Mouse (Mus musculus) mouse embryonic stem cell (cell line): ENCODE data around the gene Ap3s2.

Experiments
- in situ Hi-C, 2 experiments: fragments of 300-500 bp; cut with MboI; formaldehyde crosslinking; loops; 1 replicate in 1 of 2; 3 replicates in 1 of 2; pipeline ENCODE4 v1.14.3; 2019 to 2020; ENCODE audit warnings: low sequenced_read_pairs in 2 of 2, low pct_unique_long_range_greater_than_20kb in 1 of 2, mixed read lengths in 1 of 2; ENCODE audit not compliant: unreplicated experiment in 1 of 2

Gene Ap3s2

DNA sequence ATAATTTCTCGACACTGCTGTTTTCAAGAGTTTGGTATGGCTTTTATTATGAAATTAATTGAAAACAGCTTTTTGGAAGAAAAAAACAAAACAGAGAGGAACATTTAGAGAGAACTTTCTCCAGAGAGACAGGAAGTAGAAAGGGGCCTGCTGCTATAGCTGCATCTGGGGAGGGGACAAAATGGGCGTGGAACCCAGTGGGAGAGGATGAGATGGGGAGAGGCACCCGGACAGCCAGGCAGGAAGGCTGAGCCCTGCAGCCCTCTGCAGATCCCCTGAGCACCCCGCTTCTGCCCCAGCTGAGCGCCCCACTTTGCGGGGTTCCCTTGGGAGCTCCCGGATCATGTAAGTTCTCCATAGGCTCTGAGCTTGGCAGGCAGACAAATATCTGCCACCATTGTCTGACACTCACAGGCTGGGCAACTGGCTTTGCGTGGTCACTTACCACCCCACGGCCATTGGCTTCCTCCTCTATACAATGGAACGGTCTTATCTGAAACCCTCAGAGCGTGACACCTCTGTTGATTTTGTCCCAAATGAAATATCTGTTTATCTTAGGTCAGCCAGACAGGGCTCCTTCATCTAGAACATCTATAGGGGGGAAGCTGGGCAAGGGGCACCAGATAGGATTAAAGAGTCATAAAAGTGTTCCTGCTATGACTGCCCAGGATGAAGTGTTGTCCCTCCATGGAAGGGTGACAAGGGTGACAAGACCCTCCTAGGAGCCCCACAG is 62.1 kb downstream of the Ap3s2 start:
- in situ Hi-C loops, result no loop called here

DNA sequence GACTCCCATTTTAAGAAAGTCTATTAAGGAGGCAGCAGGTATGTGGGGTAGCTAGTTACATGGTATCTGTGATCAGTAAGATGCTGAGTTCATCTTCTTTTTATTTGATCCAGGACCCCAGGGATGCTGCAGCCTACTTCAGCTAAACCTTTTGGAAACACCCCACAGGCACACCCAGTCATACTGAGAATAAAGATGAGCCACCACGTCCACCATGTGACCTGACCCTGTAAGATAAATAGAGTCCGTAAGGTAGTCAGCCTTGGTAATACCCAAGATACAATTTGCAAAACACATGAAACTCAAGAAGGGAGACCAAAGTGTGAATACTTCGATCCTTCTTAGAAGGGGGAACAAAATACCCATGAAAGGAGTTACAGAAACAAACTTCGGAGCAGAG is 64.1 kb downstream of the Ap3s2 start:
- in situ Hi-C loops, result no loop called here

DNA sequence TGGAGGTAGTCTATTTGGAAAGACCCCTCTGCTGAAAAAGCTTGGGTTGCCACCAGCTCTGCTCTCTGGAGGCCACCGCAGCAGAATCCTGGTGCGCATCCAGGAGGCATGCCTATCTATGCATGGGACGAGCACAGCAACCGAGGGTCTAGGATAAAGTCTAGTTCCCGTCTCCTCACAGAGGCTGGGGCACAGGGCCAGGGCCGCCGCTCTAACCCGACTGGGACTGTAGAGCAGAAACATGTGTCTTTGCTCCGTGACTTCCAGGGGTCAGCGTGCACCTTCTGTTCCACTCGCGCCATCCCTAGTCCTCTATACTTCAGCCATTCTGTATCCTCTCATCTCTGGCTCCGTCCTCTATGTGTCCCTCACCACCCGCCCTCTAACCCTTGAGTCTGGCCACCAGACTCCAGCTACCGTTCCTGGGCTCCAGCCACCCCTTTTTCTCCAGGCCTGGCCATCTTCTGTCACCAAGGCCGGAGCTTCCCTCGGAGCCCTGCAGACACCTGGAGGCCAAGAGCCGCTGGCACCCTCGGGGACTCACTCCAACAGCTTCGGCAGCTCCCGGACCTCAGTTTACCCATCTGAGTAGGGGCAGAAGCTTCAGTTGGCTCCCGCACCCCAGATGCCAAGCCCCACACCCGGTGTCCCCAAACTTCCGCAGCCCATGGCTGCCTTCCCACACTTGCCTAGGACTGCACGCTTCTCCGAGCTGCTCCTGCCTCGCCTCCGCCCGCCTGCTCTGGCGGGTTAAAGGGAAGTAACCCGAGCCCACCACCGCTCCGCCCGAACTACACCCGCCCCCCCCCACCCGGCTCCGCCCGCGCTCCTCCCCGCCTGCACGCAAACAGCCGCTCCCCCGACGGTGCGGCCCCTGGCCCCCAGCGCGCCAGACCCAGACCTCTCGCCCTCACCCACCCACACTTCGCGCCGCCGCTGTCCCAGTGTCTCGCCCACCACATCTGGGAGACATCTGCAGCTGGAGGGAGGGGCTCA is 72.7 kb downstream of the Ap3s2 start:
- in situ Hi-C loops, result no loop called here

DNA sequence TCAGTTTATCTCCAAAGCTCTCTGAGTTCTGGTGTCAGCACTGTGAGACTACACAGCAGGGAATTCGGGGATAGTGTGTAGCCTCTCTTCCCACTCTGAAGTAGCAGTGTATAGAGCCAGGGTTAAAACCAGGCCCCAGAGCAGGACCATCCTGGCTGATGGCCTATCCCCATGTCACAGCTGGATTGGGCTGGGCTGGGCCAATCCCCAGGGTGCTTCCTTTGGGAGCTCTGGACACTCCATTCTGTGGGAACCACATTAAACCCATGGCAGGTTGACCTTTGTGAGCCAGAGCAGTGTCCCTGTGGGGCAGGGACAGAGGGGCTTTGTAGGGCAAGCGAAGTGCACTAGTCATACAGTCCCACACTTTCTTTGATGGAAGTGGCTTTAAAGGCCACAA is 74.1 kb downstream of the Ap3s2 start:
- in situ Hi-C loops, result no loop called here

GRCm38 (mm10) chr7:79844090-79844802 is 76.2 kb downstream of the Ap3s2 start:
- in situ Hi-C loops, result no loop called here

DNA sequence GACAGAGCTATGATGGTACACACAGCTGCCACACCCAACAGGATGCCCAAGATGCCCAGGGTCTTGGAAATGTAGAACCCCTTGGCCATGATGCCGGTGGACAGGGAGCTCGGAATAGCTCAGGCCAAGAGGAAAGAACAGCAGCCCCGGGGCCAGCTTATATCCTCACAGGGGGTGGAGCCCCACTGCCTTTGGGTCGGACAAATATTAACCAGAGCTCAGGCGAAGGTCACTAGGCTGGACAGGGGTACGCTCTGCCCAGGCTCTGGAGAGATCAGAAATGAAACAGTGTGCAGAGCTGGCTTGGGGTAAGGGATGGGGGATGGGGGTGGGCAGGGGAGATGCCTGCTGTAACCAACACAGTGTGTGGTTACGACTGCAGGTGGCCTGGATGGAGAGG is 78.3 kb downstream of the Ap3s2 start:
- in situ Hi-C loops, result no loop called here

DNA sequence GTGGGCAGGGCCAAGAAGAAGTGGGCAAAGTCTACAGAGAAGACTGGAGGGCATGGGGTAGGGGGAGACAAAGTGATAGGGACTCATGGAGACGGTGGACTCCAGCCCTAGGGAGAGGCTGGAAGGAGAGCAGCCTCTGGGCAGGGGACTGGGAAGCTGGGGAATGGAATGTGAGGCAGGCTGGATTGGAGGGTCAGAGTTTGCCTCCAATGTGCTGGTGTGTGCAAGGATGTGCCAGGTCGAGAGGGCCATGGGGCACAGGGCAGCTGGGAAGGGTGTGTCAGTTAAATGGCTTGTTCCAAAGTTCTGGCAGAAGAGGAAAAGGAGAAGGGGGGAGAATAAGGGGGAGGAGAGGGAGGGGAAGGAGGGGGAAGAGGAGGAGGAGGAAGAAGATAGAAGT is 83.2 kb downstream of the Ap3s2 start:
- in situ Hi-C loops, result no loop called here

- in situ Hi-C loops, result no loop called here
These were observed 85.3 kb downstream of the Ap3s2 start for GRCm38 (mm10) chr7:79835196-79835595.

- in situ Hi-C loops, result no loop called here
These were observed 87.5 kb downstream of the Ap3s2 start for GRCm38 (mm10) chr7:79832980-79833379.

- in situ Hi-C loops, result no loop called here
These were observed 88.9 kb downstream of the Ap3s2 start for GRCm38 (mm10) chr7:79831585-79831984.

DNA sequence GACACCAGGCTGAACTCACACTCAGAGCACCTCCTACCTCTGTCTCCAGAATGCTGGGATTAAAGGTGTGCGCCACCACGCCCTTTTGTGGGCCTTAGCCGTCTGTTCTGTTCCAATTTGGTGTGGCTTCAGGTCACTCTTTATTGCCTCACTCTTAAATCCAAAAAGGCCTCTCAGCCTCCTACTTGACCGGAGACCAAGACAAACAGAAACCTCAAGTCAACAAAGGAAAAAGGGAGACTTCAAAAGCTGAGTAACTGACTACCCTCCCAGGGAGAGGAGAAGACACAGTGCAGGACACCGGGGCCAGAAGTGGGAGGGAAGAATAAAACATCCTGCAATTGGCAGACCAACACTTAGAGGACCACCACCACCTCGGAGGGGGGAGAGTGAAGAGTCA is 89.3 kb downstream of the Ap3s2 start:
- in situ Hi-C loops, result no loop called here

- in situ Hi-C loops, result no loop called here
These were observed 92.1 kb downstream of the Ap3s2 start for GRCm38 (mm10) chr7:79828341-79828740.
